Mouse (Mus musculus) yolk sac, embryonic 10.5 days (tissue): ENCODE results near the gene Akap7.

Experiments used
- DNase-seq: peaks from one replicate; pipeline ENCODE4 v3.0.0-alpha.2; 2017; ENCODE audit warnings: low spot score

Gene Akap7

DNA sequence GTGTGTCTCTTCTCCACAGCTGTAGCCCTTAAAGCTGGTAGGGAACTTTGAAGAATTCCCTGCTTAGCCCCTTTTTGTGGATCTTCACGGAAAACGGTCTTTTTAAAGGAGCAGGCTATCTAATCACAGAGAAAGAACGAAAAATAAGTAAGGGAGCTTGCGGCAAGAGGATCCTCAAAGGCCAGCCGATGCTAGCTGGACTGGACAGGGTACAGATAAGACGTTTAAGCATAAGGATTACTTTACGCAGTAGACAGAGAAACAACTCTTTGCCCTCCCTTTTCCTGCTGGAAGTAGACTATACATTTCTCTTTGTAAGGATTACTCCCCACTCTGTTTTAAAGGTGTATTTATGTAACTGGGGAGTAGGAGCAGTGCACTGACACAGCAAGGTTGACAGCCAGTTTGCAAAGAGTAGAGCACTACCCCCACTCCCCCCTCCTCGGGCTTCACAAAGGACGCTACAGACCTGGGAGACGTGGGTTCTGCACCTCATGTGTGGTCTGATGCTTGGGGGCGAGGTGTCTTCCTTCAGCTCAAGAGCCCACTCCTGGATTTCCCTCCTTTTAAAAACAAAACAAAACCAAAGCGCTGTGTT is 9.9 kb downstream of the Akap7 start:
- peak; percentile 38 for DNase-seq

DNA sequence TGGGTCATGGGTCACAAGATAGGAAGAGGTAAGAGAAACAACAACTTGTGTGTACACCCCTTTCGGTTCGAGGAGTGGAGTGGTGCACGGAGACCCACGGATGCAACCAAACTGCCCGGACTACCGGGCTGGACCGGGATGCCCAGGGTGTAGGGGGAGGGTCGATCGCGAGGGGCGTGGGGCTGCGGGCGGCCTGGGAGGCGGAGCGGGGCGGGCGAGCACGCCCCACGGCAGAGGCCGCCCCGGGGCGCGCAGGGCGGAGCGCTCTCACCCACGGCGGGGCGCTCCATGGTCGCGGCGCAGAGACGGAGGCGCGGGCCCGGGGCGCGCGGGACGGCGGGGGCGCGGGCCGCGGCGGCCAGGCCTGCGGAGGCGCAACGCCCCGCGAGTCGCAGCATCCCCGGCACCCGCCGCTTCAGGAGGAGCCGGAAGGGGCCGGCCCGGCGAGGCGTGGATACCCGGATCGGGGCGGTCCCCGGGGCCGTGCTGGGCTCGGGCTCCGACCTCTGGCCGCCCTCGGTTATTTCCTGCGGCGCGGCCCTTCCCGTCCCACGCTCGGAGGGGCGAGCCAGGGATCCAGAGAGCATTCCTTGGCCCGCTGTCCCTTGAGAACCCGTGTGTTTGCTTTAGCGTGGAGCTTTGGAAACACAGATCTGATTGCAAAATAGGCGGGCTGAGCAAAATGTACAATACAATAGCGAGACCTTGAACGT is 10.9 kb downstream of the Akap7 start:
- peak; percentile 82 for DNase-seq

GRCm38 (mm10) chr10:25296286-25296656 is 11.4 kb downstream of the Akap7 start:
- no peak for DNase-seq

- DNase-seq = no peak
Measured at GRCm38 (mm10) chr10:25295836-25296235, 11.8 kb downstream of the Akap7 start.

- DNase-seq = no peak
Measured at GRCm38 (mm10) chr10:25294999-25295398, 12.7 kb downstream of the Akap7 start.

GRCm38 (mm10) chr10:25293796-25294195 is 13.9 kb downstream of the Akap7 start:
- DNase-seq = no peak

DNA sequence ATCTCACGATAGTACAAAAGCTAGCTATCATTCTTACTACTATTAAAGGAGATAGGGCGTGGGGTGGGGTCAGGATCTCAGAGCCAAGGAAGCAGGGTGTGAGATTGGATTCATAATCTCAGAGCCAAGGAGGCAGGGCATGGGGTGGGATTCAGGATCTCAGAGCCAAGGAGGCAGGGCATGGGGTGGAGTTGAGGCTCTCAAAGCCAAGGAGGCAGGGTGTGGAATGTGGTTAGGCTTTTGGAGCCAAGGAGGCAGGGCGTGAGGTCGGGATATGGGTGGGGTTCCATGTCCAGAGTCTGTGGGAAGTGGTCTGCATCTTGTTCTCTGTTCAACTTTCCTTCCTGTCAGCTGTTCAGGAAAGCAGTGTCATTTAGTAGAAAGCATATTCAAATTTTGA is 16.6 kb downstream of the Akap7 start:
- no peak for DNase-seq

GRCm38 (mm10) chr10:25285100-25285811 is 22.4 kb downstream of the Akap7 start:
- no peak for DNase-seq

DNA sequence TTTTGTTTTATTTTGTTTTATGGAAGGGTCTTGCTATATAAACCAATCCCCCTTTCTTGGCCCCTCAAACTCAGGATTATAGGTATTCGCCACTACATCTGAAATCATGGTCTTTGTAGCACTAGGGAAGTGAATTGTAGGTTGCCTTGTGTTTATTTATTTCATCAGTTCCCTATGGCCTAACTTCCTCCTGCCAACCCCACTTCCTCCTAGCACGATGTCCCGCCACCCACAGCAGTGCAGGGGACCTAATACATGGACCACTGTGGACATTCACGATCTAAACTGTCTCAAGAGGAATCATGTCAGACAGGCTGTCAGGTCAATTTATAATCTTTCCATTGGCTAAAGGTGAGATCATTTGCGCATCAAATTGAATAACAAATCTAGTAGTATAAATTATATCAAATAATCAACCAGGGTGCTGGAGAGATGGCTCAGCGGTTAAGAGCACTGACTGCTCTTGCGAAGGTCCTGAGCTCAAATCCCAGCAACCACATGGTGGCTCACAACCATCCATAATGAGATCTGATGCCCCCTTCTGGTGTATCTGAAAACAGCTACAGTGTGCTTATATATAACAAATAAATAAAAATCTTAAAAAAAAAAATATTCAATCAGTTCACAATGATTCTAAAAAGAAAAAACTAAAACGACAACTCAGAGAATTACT is 23.1 kb downstream of the Akap7 start:
- DNase-seq = no peak

DNA sequence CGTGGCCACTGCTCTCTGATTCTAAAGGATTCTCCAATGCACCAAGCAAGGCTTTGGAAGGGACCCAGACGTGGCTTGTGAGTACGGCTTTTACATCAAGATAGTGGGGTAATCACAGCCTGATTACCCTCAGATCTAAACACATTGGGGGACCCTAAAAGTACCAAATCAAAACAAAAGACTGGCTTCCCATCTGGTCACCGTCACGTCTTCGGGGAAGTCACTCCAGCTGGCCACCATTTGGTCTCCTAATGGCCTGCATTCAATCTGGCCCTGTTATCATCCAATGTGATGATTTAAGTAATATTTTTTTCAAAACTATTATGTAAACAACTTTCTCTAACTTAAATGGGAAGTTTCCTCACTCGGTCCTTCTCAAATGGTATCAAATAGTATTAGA is 24.3 kb downstream of the Akap7 start:
- no peak for DNase-seq

DNA sequence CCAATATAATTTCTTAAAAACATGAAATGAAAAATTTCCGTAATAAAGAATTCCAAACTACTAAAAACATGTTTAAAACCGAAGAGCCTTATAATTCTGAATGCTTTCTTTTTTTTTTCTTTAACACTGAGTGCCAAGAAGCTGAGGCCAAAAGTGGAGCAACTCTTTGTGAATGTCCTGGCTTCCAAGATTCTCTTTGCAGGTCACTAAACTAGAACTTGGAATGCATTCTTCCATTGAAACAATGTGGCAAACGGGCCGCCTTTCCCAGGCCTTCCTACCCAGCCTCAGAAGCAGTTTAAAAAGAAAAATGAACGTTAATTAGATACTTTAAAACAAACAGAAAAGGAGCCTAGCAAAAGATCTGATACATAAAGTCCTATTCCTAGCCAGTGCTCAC is 27.5 kb downstream of the Akap7 start:
- no peak for DNase-seq

DNA sequence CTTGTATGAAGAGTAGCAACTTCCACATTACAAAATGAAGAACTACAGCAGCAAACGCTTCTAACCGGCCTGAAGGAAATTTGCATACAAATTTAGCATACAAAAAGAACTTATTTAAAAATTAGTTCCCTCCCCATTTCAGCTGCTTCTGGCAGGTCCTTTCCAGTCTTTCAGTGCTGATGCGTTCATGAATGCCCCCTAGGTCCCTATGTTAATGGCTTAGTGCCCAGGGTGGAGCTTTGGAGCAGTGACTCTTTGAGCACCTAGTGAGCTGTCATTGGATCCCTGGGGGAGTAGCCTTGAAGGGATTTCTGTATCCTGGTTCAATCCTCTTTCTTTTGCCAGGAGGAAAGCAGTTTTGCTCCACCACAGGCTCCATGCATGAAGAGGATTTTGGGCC is 28.3 kb downstream of the Akap7 start:
- no peak for DNase-seq

DNA sequence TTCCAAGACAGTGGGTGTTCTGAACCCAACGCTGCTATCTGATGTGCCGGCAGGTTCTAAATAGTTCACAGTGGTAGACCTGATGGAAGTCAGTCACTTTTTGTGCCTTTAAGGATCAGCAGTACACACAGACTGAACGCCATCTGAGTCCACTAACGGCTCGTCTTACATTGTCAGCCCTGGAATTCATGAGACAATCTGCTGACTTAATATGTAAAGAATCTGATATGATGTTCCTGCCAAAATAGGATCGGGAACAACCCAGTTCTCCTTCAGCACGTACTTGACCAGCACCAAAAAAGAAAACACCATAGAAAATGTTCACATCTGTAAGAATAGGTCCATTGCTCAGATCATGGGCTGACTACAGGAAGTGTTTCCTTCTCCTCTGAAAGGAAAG is 32.2 kb downstream of the Akap7 start:
- no peak for DNase-seq

- DNase-seq = no peak
Measured at GRCm38 (mm10) chr10:25274621-25275330, 32.9 kb downstream of the Akap7 start.

GRCm38 (mm10) chr10:25273731-25274130 is 33.9 kb downstream of the Akap7 start:
- no peak for DNase-seq

DNA sequence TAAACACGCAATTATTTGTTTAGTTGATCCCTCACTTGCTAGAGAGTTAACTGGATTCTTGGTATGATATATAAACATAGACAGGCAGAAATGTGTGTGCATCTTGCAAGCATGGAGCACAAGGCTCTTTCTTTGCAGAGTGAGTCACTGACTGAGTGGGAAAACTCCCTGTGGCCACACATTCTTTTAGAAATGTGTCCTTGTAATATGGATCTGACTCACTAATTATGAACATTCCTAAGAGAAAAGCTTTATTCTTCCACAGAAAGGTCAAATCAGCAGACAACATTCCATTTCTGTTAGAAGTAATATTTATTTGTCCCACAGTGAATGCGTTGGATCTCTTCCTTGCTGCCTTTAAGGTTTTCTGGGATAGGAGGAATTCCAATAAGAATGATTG is 35.9 kb downstream of the Akap7 start:
- DNase-seq = no peak

DNA sequence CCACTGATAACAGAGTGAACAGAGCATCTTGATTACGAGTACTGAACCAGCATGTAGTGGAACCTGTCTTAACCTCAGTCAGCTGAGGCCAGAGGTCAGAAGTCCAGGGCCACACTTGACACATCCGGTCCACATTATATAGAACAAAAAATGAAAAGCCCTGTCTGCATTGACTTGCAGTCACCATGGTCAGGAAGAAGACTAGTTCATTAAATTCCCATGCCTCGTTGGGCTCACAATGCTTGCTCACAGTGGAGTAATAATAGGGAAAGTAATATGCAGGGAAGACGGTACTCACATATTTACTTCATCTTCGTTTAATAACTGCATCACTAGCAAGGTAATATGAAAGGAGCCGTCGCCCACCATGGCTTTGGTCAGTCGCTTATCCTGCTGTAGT is 36.5 kb downstream of the Akap7 start:
- no peak for DNase-seq

- DNase-seq = peak; percentile 44
Measured at GRCm38 (mm10) chr10:25268476-25269351, 39.0 kb downstream of the Akap7 start.

- DNase-seq = no peak
Measured at GRCm38 (mm10) chr10:25261176-25261575, 46.5 kb downstream of the Akap7 start.

DNA sequence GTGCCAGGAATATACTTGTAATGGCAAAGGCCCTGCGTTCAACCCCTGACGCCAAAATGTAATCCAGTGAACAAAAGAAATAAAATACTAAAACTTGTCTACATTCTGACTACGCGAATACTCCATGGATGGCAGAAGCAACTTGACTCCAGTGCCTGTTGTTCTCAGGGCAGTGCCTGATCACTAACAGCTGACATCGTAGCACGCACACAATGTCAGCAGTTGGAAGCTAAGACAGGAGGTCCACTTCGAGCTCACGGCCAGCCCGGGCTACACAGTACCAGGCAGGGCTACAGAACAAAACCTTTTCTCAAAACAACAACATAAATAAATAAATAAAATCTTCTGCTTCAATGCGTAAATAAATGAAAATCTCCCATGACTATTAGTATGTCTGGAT is 46.9 kb downstream of the Akap7 start:
- no peak for DNase-seq

GRCm38 (mm10) chr10:25258171-25258570 is 49.5 kb downstream of the Akap7 start:
- no peak for DNase-seq
